Mouse (Mus musculus): ENCODE measurements around the gene Cdh13.

Cdh13 gene

GRCm38 (mm10) chr8:118306957-118307356, 23.4 kb downstream of the Cdh13 start:
- DNase-seq: no peak

- no peak for DNase-seq
Observed at GRCm38 (mm10) chr8:118309106-118309505, 25.6 kb downstream of the Cdh13 start.

GRCm38 (mm10) chr8:118313426-118314187, 30.1 kb downstream of the Cdh13 start:
- peak; percentile 44 for DNase-seq

- no peak for DNase-seq
Observed at GRCm38 (mm10) chr8:118314188-118314563, 30.6 kb downstream of the Cdh13 start.

- DNase-seq: no peak
Observed at GRCm38 (mm10) chr8:118314932-118315331, 31.4 kb downstream of the Cdh13 start.

- DNase-seq: no peak
Observed at GRCm38 (mm10) chr8:118316440-118316839, 32.9 kb downstream of the Cdh13 start.

GRCm38 (mm10) chr8:118320566-118320965, 37.0 kb downstream of the Cdh13 start:
- no peak for DNase-seq

GRCm38 (mm10) chr8:118323421-118323820, 39.9 kb downstream of the Cdh13 start:
- no peak for DNase-seq

GRCm38 (mm10) chr8:118334933-118335332, 51.4 kb downstream of the Cdh13 start:
- no peak for DNase-seq

- DNase-seq: no peak
Observed at GRCm38 (mm10) chr8:118339711-118340110, 56.2 kb downstream of the Cdh13 start.

GRCm38 (mm10) chr8:118343267-118343666, 59.7 kb downstream of the Cdh13 start:
- no peak for DNase-seq

- no peak for DNase-seq
Observed at GRCm38 (mm10) chr8:118348710-118349489, 65.4 kb downstream of the Cdh13 start.

- no peak for DNase-seq
Observed at GRCm38 (mm10) chr8:118350136-118350535, 66.6 kb downstream of the Cdh13 start.

- no peak for DNase-seq
Observed at GRCm38 (mm10) chr8:118353022-118353421, 69.5 kb downstream of the Cdh13 start.

- no peak for DNase-seq
Observed at GRCm38 (mm10) chr8:118357067-118357466, 73.5 kb downstream of the Cdh13 start.

GRCm38 (mm10) chr8:118357596-118357995, 74.1 kb downstream of the Cdh13 start:
- DNase-seq: no peak

- DNase-seq: no peak
Observed at GRCm38 (mm10) chr8:118363781-118364180, 80.2 kb downstream of the Cdh13 start.

- no peak for DNase-seq
Observed at GRCm38 (mm10) chr8:118373092-118373491, 89.6 kb downstream of the Cdh13 start.

- DNase-seq: no peak
Observed at GRCm38 (mm10) chr8:118374738-118375137, 91.2 kb downstream of the Cdh13 start.

- DNase-seq: no peak
Observed at GRCm38 (mm10) chr8:118376791-118377190, 93.3 kb downstream of the Cdh13 start.

GRCm38 (mm10) chr8:118378985-118379384, 95.5 kb downstream of the Cdh13 start:
- DNase-seq: no peak

GRCm38 (mm10) chr8:118379657-118380056, 96.1 kb downstream of the Cdh13 start:
- no peak for DNase-seq

GRCm38 (mm10) chr8:118380058-118380457, 96.5 kb downstream of the Cdh13 start:
- DNase-seq: no peak

- DNase-seq: no peak
Observed at GRCm38 (mm10) chr8:118380782-118381181, 97.2 kb downstream of the Cdh13 start.
